Mouse (Mus musculus) ovary, postnatal 10 days (tissue): Measurements from ENCODE around the gene Atp6v1g2.

Source experiments
- DNase-seq: peaks from one replicate; pipeline ENCODE4 v3.0.0; 2022; ENCODE audit warnings: low spot score

Atp6v1g2 gene

GRCm38 (mm10) chr17:35233114-35233980, at the start of gene Atp6v1g2:
Gene Atp6v1g2, plus strand, starts transcription at chr17:35233660.
- DNase-seq: no peak

GRCm38 (mm10) chr17:35185639-35186611, 47.5 kb upstream of the Atp6v1g2 start:
- DNase-seq: no peak

GRCm38 (mm10) chr17:35186681-35187080, 46.8 kb upstream of the Atp6v1g2 start:
- no peak for DNase-seq

GRCm38 (mm10) chr17:35187345-35187744, 46.1 kb upstream of the Atp6v1g2 start:
- DNase-seq: no peak

DNA sequence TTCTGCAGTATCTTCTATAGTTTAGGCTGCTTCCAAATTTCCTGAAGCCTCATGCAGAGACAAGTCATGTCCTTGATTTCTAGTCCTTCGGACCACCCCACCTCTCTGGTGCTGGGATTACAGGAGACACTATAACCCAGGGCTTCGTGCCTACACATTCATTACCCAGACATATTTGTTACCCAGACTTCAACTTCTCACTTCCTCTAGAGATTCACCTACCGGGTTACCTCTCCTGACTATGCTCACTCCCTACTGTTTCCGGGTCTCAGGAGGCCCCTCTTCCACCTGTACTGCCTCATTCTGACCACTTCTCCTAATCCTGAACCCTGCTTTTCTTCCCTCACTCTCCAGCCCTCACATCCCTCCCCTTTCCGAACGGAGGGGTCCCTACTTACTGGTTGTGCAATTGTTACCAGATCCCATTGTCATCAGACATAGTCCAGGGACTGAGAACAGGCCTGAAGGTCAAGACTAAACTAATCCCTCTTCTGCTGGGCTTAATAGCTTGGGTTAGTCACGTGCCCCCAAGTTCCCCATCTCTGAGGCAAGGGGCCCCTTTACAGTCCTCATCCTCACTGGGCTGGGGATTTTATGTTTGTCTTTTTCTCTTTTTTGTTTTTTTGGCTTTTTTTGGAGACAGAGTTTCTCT, 45.4 kb upstream of the Atp6v1g2 start, which contains the start of gene Lst1:
Lst1 (minus strand) TSS at position 481 of the 652 bp plus-strand sequence.
- no peak for DNase-seq

GRCm38 (mm10) chr17:35189186-35189585, 44.3 kb upstream of the Atp6v1g2 start:
- no peak for DNase-seq

- DNase-seq: no peak
Observed at GRCm38 (mm10) chr17:35190096-35190495, 43.4 kb upstream of the Atp6v1g2 start.

DNA sequence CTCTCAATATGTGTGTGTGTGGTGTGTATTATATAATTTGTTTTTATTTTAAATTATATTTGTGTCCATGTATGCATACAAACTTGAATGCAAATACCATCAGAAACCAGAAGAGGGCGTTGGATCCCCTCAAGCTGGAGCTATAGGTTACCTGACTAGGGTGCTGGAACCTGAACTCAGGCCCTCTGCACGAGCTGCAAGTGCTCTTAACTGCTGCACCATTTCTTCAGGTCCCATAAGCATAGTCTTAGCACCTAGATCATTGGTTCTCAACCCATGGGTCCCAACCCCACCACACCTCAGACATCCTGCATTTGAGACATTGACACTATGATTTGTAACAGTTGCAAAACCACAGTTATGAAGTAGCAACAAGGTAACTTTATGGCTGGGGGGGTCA, 41.7 kb upstream of the Atp6v1g2 start:
- DNase-seq: no peak

DNA sequence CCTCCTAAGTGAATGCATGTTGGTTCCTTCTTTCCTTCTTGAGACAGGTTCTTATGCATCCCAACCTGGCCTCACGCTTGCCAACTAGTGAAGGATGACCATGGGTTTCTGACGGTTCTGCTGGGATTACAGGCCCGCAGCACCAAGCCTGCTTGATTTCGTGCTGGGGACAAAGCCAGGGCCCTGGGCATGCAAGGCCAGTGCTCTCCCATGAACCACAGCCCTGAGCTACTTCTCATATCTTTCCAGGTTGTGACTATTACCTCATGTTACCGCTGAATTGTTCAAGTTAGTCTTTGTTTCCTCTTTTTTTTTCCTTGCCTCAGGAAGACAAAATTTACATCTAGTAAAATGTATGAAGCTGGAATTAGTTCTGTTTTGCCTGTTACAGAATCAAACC, 40.5 kb upstream of the Atp6v1g2 start:
- no peak for DNase-seq

DNA sequence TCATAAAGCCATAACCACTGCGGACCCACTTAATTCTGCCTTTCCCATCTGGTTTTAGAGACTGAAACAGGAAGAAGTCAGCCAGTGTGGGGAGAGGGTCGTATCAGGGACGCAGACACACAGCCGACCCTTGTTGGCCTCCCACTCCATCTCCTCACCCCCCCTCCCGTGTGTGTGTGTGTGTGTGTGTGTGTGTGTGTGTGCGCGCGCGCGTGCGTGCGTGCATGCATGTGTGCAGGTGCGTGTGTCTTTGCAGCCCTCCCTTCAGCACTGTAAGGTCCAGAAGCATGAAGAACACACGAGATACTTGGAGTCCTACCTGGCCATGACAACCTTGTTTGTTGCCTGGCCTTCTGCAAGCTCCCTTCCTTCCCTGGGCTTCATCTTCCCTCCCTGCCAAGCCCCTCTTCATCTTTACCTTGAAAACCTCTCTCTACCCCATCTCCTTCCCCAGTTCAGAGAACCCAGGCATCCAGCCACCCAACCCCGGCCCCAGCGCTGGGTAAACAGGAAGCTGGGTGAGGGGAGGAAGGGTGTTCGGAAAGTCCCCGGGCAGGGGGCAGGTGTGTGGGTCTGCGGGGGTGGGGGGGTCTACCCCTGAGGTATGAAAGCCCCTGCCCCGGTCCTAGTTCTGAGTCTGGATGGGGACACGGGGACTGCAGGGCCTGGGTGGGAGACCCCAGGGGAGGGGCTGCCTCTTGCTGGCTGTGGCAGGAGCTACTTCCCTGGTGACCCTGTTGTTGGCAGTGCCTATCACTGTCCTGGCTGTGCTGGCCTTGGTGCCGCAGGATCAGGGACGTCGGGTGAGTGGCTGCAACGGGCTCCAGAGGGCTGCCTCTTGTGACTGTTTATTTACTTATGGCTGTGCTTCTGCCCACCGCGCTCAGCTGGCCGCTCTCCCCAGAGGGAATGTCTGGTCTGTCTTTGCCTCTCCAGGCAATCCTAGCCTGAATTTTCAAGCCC, 39.3 kb upstream of the Atp6v1g2 start, which contains the start of gene Ltb:
Ltb (plus strand) TSS at position 559 of the 963 bp plus-strand sequence.
- DNase-seq: no peak

GRCm38 (mm10) chr17:35194844-35195630, 38.4 kb upstream of the Atp6v1g2 start:
- no peak for DNase-seq

DNA sequence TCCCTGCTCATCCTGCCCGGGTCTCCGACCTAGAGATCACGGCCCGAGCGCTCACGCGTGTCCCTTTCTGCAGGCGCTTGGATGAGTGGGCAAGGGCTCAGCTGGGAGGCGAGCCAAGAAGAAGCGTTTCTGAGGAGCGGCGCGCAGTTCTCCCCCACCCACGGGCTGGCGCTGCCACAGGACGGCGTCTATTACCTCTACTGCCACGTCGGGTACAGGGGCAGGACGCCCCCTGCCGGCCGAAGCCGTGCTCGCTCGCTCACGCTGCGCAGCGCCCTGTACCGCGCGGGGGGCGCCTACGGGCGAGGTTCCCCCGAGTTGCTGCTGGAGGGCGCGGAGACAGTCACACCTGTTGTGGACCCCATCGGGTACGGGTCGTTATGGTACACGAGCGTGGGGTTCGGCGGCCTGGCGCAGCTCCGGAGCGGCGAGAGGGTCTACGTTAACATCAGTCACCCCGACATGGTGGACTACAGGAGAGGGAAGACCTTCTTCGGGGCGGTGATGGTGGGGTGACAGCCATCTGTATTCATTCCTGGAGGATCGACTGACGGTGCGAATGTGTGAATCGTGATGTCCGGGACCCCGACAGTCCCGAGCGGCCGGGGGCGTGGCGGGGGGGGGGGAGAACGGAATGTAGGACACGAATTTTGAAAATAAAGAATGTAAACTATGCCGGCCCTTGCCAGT, 37.7 kb upstream of the Atp6v1g2 start:
- peak; percentile 46 for DNase-seq

GRCm38 (mm10) chr17:35196321-35196641, 37.2 kb upstream of the Atp6v1g2 start:
- DNase-seq: no peak

- DNase-seq: no peak
Observed at GRCm38 (mm10) chr17:35197126-35197525, 36.3 kb upstream of the Atp6v1g2 start.

GRCm38 (mm10) chr17:35198029-35198428, 35.4 kb upstream of the Atp6v1g2 start:
- no peak for DNase-seq

- DNase-seq: no peak
Observed at GRCm38 (mm10) chr17:35198946-35199345, 34.5 kb upstream of the Atp6v1g2 start.

DNA sequence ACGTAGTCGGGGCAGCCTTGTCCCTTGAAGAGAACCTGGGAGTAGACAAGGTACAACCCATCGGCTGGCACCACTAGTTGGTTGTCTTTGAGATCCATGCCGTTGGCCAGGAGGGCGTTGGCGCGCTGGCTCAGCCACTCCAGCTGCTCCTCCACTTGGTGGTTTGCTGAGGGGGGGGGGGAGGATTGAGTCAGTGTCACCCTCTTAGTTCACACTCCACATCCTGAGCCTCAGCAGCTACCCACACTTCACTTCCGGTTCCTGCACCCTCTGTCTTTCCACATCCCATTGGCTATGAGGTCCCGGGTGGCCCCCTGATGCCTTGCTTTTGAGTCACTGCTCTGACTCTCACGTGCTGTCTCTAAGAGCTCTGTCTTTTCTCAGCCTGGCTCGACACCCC, 33.1 kb upstream of the Atp6v1g2 start:
- DNase-seq: no peak

DNA sequence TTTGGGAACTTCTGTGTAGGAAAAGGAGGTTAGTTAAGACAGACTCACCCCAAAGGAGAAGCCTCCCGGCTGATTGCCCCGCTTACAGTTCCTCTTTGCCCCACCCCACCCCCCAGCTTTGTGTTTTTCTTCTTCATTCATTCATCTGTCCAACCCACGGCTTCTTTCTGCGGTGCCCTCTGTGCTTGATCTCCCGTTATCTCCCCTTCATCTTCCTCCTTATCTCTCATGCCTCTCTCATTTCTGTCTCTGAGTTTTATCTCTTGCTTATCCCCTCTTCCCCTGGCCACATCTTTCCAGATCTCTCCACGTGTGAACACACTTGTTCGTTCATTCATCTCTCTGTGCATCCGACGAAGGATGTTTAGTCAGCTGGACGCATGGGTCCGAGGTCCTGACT, 32.3 kb upstream of the Atp6v1g2 start:
- DNase-seq: no peak

DNA sequence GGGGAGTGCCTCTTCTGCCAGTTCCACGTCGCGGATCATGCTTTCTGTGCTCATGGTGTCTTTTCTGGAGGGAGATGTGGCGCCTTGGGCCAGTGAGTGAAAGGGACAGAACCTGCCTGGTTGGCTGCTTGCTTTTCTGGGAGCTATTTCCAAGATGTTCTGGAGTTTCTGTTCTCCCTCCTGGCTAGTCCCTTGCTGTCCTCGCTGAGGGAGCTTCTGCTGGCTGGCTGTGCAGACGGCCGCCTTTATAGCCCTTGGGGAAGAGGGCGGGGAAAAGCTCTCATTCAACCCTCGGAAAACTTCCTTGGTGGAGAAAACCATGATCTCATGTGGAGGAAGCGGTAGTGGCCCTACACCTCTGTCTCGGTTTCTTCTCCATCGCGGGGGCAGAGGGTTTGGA, 31.7 kb upstream of the Atp6v1g2 start, which contains the start of gene Tnf:
Tnf (minus strand) TSS at position 221 of the 400 bp plus-strand sequence.
- DNase-seq: no peak
